Mouse (Mus musculus): ENCODE data around the gene Gm5134. TPM values are rescaled to one million over a fixed set of nuclear protein-coding genes. Genes with fewer than 3 reads are reported as not detected.
A peak's percentile ranks its signal among the peaks of the same experiment; 100 is the strongest.

Gm5134 gene
- 0.23 TPM in 1 of 2 replicates, not detected in the other for polyA plus RNA-seq (2015; fragmentation: Nextera tagmentation; extraction: Ambion mirVana)

GRCm38 (mm10) chr10:75954381-75954811 is at the start of gene Gm5134:
Gene Gm5134 (plus strand): TSS chr10:75954514.
- ATAC-seq (ENCODE audit: insufficient read depth): no peak
- no peaks in the 10 kb centered on the region for H3K36me3 ChIP-seq (replicated peaks)
- peaks cover 49% of the 10 kb centered on the region for H3K27me3 ChIP-seq
- H3K4me2 ChIP-seq: peak within 1 kb of the TSS; percentile 64
- H3K9ac ChIP-seq: 0 out of 2 replicates have a peak within 1 kb of the TSS, but pooled peaks have one; percentile 30
- no peaks in the 10 kb centered on the region for H3K9me3 ChIP-seq (replicated peaks)
- H3K4me1 ChIP-seq (replicated peaks): peaks cover 13% of the 10 kb centered on the region
- peak within 1 kb of the TSS; percentile 47 for H3K4me3 ChIP-seq (replicated peaks)
- H3K27ac ChIP-seq (replicated peaks): no peak within 1 kb of the TSS
- WGBS (ENCODE audit: insufficient replicate concordance): 21% methylated on average over 20 of the region's 20 CpGs

- no peak overlapping the region for H3K4me2 ChIP-seq
- no peak overlapping the region for H3K27ac ChIP-seq (replicated peaks)
- no peaks in the 10 kb centered on the region for H3K9me3 ChIP-seq (replicated peaks)
- H3K4me3 ChIP-seq (replicated peaks): no peak overlapping the region
- no peak for ATAC-seq (ENCODE audit: insufficient read depth)
- H3K27me3 ChIP-seq: no peaks in the 10 kb centered on the region
- no peak overlapping the region for H3K9ac ChIP-seq
- peaks cover 93% of the 10 kb centered on the region for H3K36me3 ChIP-seq (replicated peaks)
- no peaks in the 10 kb centered on the region for H3K4me1 ChIP-seq (replicated peaks)
- 84% methylated on average over 4 of the region's 4 CpGs for WGBS (ENCODE audit: insufficient replicate concordance)
These were observed 47.4 kb upstream of the Gm5134 start for GRCm38 (mm10) chr10:75906882-75907281.

DNA sequence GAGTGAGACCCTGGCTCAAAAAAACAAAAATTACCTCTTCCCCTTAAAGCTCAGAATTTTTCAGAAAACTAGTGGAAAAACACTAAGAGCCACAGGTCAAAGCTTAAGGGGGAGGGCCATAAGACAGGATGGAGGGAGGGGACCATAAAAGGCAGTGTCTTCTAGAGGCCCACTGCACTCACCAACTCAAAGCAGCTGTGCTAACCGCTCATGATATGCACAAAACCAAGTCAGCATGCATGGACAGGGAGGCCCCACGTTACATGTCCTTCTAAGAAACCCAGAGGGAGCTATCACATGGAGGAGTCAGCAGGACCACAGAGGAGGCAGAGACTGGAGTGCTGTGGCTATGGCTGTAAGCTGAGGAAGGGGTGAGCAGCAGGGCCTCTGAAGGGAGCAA is 43.6 kb upstream of the Gm5134 start:
- H3K27ac ChIP-seq (replicated peaks): no peak overlapping the region
- H3K9ac ChIP-seq: no peak overlapping the region
- no peaks in the 10 kb centered on the region for H3K9me3 ChIP-seq (replicated peaks)
- peaks cover 86% of the 10 kb centered on the region for H3K36me3 ChIP-seq (replicated peaks)
- no peaks in the 10 kb centered on the region for H3K27me3 ChIP-seq
- 80% methylated on average over 2 of the region's 2 CpGs for WGBS (ENCODE audit: insufficient replicate concordance)
- H3K4me3 ChIP-seq (replicated peaks): no peak overlapping the region
- peaks cover 12% of the 10 kb centered on the region for H3K4me1 ChIP-seq (replicated peaks)
- H3K4me2 ChIP-seq: no peak overlapping the region
- no peak for ATAC-seq (ENCODE audit: insufficient read depth)

- ATAC-seq (ENCODE audit: insufficient read depth): no peak
- Histone ChIP-seq H3K9ac (no peak overlapping the region), H3K27me3 (no peaks in the 10 kb centered on the region), H3K9me3 (replicated peaks) (no peaks in the 10 kb centered on the region), H3K36me3 (replicated peaks) (peaks cover 74% of the 10 kb centered on the region), H3K27ac (replicated peaks) (no peak overlapping the region), H3K4me1 (replicated peaks) (peaks cover 12% of the 10 kb centered on the region), H3K4me2 (no peak overlapping the region), H3K4me3 (replicated peaks) (no peak overlapping the region)
- WGBS (ENCODE audit: insufficient replicate concordance): 50% methylated on average over 6 of the region's 6 CpGs
These were observed 41.2 kb upstream of the Gm5134 start for GRCm38 (mm10) chr10:75913013-75913589.

DNA sequence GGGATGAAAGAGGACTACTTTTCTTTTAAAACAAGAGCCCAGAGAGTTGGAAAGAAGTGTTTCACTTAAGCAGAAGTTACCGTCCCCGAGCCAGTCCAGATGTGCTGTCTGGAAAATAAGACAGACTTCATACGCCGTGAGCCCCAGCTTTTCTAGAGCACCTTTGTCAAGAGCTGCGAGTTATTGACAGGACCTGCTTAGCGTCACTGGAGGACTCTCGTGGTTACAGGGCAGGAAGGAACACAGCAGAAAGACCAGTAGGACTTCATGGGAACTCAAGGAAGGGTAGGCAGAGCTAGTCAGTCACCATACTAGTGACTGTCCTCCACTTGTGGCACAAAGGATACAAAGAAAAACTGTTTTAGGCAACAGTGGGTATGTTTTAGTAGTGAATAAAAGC is 38.8 kb upstream of the Gm5134 start:
- H3K27me3 ChIP-seq: no peaks in the 10 kb centered on the region
- WGBS (ENCODE audit: insufficient replicate concordance): 75% methylated on average over 7 of the region's 7 CpGs
- H3K4me1 ChIP-seq (replicated peaks): peaks cover 32% of the 10 kb centered on the region
- no peak overlapping the region for H3K4me2 ChIP-seq
- H3K9me3 ChIP-seq (replicated peaks): no peaks in the 10 kb centered on the region
- ATAC-seq (ENCODE audit: insufficient read depth): no peak
- no peak overlapping the region for H3K27ac ChIP-seq (replicated peaks)
- H3K4me3 ChIP-seq (replicated peaks): no peak overlapping the region
- H3K36me3 ChIP-seq (replicated peaks): peaks cover 61% of the 10 kb centered on the region
- no peak overlapping the region for H3K9ac ChIP-seq

GRCm38 (mm10) chr10:75916840-75917239 is 37.5 kb upstream of the Gm5134 start:
- H3K4me2 ChIP-seq: no peak overlapping the region
- H3K27ac ChIP-seq (replicated peaks): no peak overlapping the region
- ATAC-seq (ENCODE audit: insufficient read depth): no peak
- H3K27me3 ChIP-seq: no peaks in the 10 kb centered on the region
- no peak overlapping the region for H3K9ac ChIP-seq
- peaks cover 38% of the 10 kb centered on the region for H3K4me1 ChIP-seq (replicated peaks)
- peaks cover 49% of the 10 kb centered on the region for H3K36me3 ChIP-seq (replicated peaks)
- H3K4me3 ChIP-seq (replicated peaks): no peak overlapping the region
- no peaks in the 10 kb centered on the region for H3K9me3 ChIP-seq (replicated peaks)
- 82% methylated on average over 8 of the region's 8 CpGs for WGBS (ENCODE audit: insufficient replicate concordance)

DNA sequence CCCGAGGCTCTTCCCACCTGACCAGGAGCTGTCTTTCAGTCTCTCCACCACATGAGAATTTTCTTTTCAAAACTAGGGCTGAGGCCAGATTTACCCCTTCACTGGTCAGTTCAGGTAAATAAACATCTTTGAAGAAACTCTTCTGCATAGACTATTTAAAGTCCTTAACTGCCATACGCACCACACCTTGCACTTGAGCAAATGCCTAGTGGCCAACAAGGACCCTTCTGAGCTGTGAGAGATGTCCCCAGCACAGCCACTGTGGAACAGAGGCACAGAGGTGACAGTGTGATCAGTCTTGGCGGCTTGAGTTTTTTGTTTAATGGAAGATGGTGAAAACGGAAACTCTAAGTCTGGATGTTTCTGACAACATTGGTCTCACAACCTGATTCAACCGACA is 35.3 kb upstream of the Gm5134 start:
- Histone ChIP-seq H3K27me3 (no peaks in the 10 kb centered on the region), H3K9ac (no peak overlapping the region), H3K27ac (replicated peaks) (no peak overlapping the region), H3K4me3 (replicated peaks) (no peak overlapping the region), H3K9me3 (replicated peaks) (no peaks in the 10 kb centered on the region), H3K4me2 (no peak overlapping the region), H3K36me3 (replicated peaks) (peaks cover 32% of the 10 kb centered on the region), H3K4me1 (replicated peaks) (peaks cover 42% of the 10 kb centered on the region)
- 83% methylated on average over 5 of the region's 5 CpGs for WGBS (ENCODE audit: insufficient replicate concordance)
- ATAC-seq (ENCODE audit: insufficient read depth): no peak

- H3K4me3 ChIP-seq (replicated peaks): peak within 1 kb of the TSS; percentile 81
- H3K9me3 ChIP-seq (replicated peaks): no peaks in the 10 kb centered on the region
- H3K9ac ChIP-seq: peak within 1 kb of the TSS; percentile 86
- WGBS (ENCODE audit: insufficient replicate concordance): under 1% methylated on average over 76 of the region's 76 CpGs
- ATAC-seq (ENCODE audit: insufficient read depth): peak; percentile 95
- peaks cover 13% of the 10 kb centered on the region for H3K36me3 ChIP-seq (replicated peaks)
- peaks cover 11% of the 10 kb centered on the region for H3K27me3 ChIP-seq
- peak within 1 kb of the TSS; percentile 87 for H3K27ac ChIP-seq (replicated peaks)
- peak within 1 kb of the TSS; percentile 97 for H3K4me2 ChIP-seq
- peaks cover 42% of the 10 kb centered on the region for H3K4me1 ChIP-seq (replicated peaks)
These were observed 33.1 kb upstream of the Gm5134 start, which contains the start of gene Smarcb1 for GRCm38 (mm10) chr10:75921026-75921725. Gene Smarcb1 (minus strand): TSS chr10:75921617.

DNA sequence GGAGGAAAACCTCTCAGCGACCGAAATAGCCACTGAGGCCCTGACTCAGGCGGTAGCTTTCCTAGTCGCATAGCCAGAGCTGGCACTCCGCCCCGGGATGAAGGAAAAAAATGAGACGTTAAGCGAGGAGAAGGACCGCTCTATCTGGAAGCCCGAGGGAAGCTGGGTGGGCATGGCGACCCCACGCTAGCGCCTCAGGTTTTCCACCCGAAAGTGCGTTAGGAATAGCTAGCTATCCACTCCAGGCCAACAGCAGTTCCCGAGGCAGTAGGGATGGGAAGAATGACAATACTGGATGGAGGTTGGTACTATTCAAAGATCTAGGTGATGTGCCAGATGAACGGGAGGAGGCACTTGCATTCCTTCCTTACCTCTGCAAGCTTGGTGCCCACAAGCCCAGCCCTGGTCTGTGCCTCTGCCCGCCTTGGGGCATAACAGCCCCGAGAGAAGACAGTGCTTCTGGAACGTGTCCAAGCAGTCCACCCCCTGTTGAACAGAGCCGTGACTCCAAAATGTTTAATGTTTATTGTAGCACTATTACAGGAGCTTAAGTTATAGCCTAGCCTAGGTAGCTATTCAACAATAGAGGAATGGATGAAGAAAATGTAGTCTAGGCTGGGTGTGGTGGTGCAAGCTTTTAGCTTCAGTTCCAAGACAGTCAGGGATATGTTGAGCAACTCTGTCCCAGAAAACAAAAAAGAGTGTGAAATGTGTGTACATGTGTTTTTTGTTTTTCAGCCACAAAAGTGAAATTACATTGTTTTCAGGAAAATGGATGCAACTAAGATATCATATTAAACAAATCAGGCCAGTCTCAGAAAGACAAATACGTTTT is 32.4 kb upstream of the Gm5134 start:
- Histone ChIP-seq H3K4me1 (replicated peaks) (peaks cover 42% of the 10 kb centered on the region), H3K4me2 (peak overlapping the region; percentile 97), H3K36me3 (replicated peaks) (peaks cover 6% of the 10 kb centered on the region; the same call in 1 of the 2 replicates), H3K27me3 (peaks cover 16% of the 10 kb centered on the region), H3K9ac (peak overlapping the region; percentile 86), H3K27ac (replicated peaks) (peak overlapping the region; percentile 87), H3K4me3 (replicated peaks) (peak overlapping the region; percentile 81), H3K9me3 (replicated peaks) (no peaks in the 10 kb centered on the region)
- 4% methylated on average over 22 of the region's 22 CpGs for WGBS (ENCODE audit: insufficient replicate concordance)
- peak; percentile 38 for ATAC-seq (ENCODE audit: insufficient read depth)

DNA sequence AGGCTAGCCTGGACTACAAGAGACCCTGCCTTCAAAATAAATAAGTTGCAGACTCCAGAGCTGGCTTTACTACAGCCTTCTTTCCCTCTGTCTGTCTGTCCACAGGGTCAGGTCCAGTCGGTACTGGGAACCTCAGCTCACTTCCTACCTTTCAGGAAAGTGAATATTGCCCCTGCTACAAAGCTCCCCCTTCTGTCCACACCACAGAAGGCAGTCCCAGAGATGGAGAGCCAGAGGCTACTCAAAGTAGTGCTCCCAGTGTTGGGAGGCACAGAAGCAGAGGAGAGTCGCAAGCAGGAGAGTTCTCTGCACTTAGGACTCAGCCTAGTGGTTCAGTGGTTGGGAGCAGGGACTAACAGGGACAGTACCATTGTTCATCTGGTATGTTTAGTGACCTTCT is 30.0 kb upstream of the Gm5134 start:
- no peak overlapping the region for H3K9ac ChIP-seq

DNA sequence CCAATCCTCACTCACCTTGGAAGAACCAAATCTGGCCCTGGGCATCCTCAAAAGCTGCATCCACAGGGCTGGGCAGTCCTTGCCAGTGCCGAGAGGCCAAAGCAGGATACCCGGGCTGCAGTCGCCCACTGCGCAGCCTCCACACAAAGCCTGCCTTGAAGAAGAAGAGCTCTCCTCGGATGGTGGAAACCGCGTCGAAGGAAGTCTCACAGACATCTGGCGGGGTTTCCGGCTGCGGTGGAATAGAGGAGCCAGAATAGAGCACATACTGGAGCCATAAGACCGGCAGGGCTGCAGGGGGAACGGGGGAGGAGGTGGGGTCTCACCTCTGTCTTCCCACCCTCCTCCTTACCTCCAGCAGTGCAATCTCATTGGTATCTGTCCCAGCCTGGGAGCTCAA is 27.9 kb upstream of the Gm5134 start:
- Histone ChIP-seq H3K27me3 (peaks cover 55% of the 10 kb centered on the region), H3K4me3 (replicated peaks) (no peak overlapping the region), H3K36me3 (replicated peaks) (no peaks in the 10 kb centered on the region), H3K9me3 (replicated peaks) (no peaks in the 10 kb centered on the region), H3K27ac (replicated peaks) (no peak overlapping the region), H3K9ac (no peak overlapping the region), H3K4me2 (no peak overlapping the region), H3K4me1 (replicated peaks) (peaks cover 29% of the 10 kb centered on the region)
- 54% methylated on average over 13 of the region's 13 CpGs for WGBS (ENCODE audit: insufficient replicate concordance)
- ATAC-seq (ENCODE audit: insufficient read depth): no peak

More for the DNA sequence above, 30.0 kb upstream of the Gm5134 start:
- H3K4me3 ChIP-seq (replicated peaks): no peak overlapping the region
- no peak overlapping the region for H3K27ac ChIP-seq (replicated peaks)
- ATAC-seq (ENCODE audit: insufficient read depth): no peak
- H3K36me3 ChIP-seq (replicated peaks): no peaks in the 10 kb centered on the region
- 41% methylated on average over 2 of the region's 2 CpGs for WGBS (ENCODE audit: insufficient replicate concordance)
- H3K9me3 ChIP-seq (replicated peaks): no peaks in the 10 kb centered on the region
- peaks cover 33% of the 10 kb centered on the region for H3K4me1 ChIP-seq (replicated peaks)
- H3K4me2 ChIP-seq: no peak overlapping the region
- H3K27me3 ChIP-seq: peaks cover 35% of the 10 kb centered on the region
